ENCODE assay signal across 8 mouse cellular contexts in the genomic region with DNA sequence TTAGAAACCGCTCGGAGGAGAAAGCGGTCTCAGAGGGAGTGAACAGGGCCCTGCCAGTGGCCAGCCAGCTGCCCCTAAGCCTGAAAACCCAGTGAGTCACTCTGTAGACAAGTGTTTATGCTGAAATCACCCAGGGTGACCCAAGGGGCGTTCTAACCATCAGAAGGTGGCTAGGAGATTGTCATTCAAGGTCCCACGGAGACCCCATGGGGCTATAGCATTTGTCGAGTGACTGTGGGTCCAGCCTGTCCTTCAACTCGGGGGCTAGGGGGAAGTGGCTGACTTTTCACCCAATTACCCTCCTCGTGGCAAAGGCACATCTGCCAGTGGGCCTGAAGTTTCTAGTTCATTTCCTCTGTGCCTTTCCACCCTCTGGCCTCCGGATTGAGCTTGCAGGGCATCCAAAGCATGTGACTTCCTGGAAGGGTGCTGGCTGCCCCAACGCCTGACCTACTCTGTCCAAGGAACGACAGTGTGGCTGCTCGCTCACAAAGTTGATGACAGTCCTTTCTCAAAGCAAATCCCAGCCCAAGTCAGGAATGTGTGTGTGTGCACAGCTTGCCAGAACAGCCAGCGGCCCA.
DNase-seq lines count a peak whose midpoint lies in the region; ATAC-seq and TF ChIP-seq lines count a peak whose summit lies in the region.

No protein-coding gene starts in this region.

- no peak for TF ChIP-seq CTCF in spleen, adult 2 months (IDR thresholded peaks at IDR 0.05; ENCODE audit: extremely low read depth, insufficient read depth, insufficient read length, insufficient replicate concordance)

- no peak overlapping the region for H3K4me3 ChIP-seq in spleen, adult 2 months (ENCODE audit: extremely low read depth, insufficient read depth, insufficient read length)
- H3K4me3 ChIP-seq in heart, embryonic 16.5 days (ENCODE audit: low read length), result no peak overlapping the region
- H3K4me3 ChIP-seq in macrophage (ENCODE audit: inconsistent target), result no peak overlapping the region

- peaks cover 5% of the 10 kb centered on the region for H3K4me1 ChIP-seq in spleen, adult 2 months (ENCODE audit: control insufficient read depth, insufficient read depth, insufficient read length)
- H3K4me1 ChIP-seq in heart, embryonic 16.5 days (ENCODE audit: control insufficient read depth, insufficient read depth, low read length), result peaks cover 42% of the 10 kb centered on the region

- no peaks in the 10 kb centered on the region for H3K27me3 ChIP-seq in spleen, adult 2 months (ENCODE audit: control insufficient read depth, insufficient read depth, low read length)
- H3K27me3 ChIP-seq in heart, embryonic 16.5 days (ENCODE audit: control insufficient read depth, insufficient read depth, low read length), result no peaks in the 10 kb centered on the region

- DNase-seq in spleen, adult 2 months (ENCODE audit: low read depth in 1 of 2, low spot score in 2 of 2), result no peak
- DNase-seq in spleen, adult 18-20 months, result no peak
- DNase-seq in fibroblast of lung, adult 2 months (ENCODE audit: low read depth), result peak; percentile 92
- peak; percentile 85 for DNase-seq in kidney, postnatal 14 days
- peak; percentile 36 for DNase-seq in testis, postnatal 14 days (ENCODE audit: low spot score)
- DNase-seq in thymus, postnatal 10 days (ENCODE audit: low spot score in 2 of 2), result no peak

- peak; percentile 69 for ATAC-seq in heart, embryonic 16.5 days (replicated peaks; ENCODE audit: extremely low read depth, insufficient read depth, low FRiP score)

- H3K9ac ChIP-seq in heart, embryonic 16.5 days (ENCODE audit: low read length), result peak overlapping the region; percentile 21

- H3K79me2 ChIP-seq in macrophage (ENCODE audit: inconsistent target), result peaks cover 94% of the 10 kb centered on the region

- H3K9me3 ChIP-seq in heart, embryonic 16.5 days (replicated peaks; ENCODE audit: control insufficient read depth, low read length), result no peaks in the 10 kb centered on the region

- no peaks in the 10 kb centered on the region for H3K36me3 ChIP-seq in spleen, adult 2 months (ENCODE audit: control insufficient read depth, insufficient read depth, low read length)
- H3K36me3 ChIP-seq in heart, embryonic 16.5 days (ENCODE audit: control insufficient read depth, insufficient read depth), result no peaks in the 10 kb centered on the region
- H3K36me3 ChIP-seq in macrophage (ENCODE audit: inconsistent target), result no peaks in the 10 kb centered on the region

- H3K4me2 ChIP-seq in heart, embryonic 16.5 days (ENCODE audit: low read depth, low read length), result peak overlapping the region; percentile 20; the same call in 1 of the 2 replicates

- peak overlapping the region; percentile 39; the same call in 1 of the 2 replicates for H3K27ac ChIP-seq in spleen, adult 2 months (ENCODE audit: insufficient read depth, low read length)
- peak overlapping the region; percentile 97 for H3K27ac ChIP-seq in heart, embryonic 16.5 days (ENCODE audit: low read length)
- H3K27ac ChIP-seq in macrophage, result peak overlapping the region; percentile 98

- no peak for TF ChIP-seq POLR2A in spleen, adult 2 months (IDR thresholded peaks at IDR 0.05; ENCODE audit: low read depth, low read length)

- 37% methylated on average over 13 of the region's 13 CpGs for WGBS in spleen, adult 2 months
- WGBS in heart, embryonic 16.5 days, result 26% methylated on average over 13 of the region's 13 CpGs
- 35% methylated on average over 13 of the region's 13 CpGs for WGBS in macrophage (ENCODE audit: missing documents)

Comparison
In these comparisons a context has a peak if more than half of its experiments do, and no peak if none do; other contexts are left out.
1. DNase-seq: peak in fibroblast of lung, adult 2 months (single experiment), kidney, postnatal 14 days (single experiment) and testis, postnatal 14 days (single experiment); none in spleen, adult 2 months (0 of 2), spleen, adult 18-20 months (0 of 2) and thymus, postnatal 10 days (0 of 2).
2. H3K27ac ChIP-seq: peak in every context shown above with its lines; median percentile 98 in macrophage; 97 in heart, embryonic 16.5 days; 39 in spleen, adult 2 months.